Mouse (Mus musculus): ENCODE data around the gene Cops8. TPM values are rescaled to one million over a fixed set of nuclear protein-coding genes. Genes with fewer than 3 reads are reported as not detected.

Cops8 gene
- polyA plus RNA-seq, 1 experiment = 55.7 TPM

DNA sequence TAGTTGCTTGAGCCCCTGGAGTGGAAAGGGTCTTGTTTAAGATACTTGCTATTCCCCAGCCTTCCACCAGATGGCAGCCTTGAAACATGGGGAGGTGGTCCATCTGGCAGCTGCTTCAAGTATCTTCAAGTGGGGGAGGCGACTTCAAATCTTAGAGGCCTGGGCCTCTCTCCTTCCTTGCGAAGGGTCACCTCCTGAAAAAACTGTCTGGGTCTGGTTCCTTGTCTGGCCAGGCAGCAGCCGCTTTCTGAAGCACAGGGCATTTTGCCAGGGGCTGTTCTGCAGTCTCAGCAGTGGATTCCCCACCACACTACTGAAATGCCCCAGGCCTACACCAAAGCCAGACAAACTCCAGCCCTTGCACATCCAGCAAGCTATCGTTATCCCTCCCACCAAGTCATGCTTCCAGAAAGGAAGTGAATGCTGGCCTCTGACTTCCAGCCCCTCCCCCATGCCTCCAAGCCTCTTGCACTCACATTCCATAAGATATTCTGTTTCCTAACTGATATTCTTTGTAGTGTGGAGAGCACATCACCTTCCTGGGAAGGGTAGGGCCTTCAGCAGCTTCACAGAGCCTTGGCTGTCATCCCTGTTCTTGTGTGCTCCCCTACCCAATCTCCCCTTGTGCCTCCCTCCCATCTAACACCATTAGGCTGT, 48.1 kb downstream of the Cops8 start:
- Histone ChIP-seq H3K4me3 (ENCODE audit: control insufficient read depth, low read depth, low read length) (no peak overlapping the region), H3K27me3 (ENCODE audit: control insufficient read depth, insufficient read depth, low read length) (no peaks in the 10 kb centered on the region), H3K36me3 (ENCODE audit: control insufficient read depth, insufficient read depth, low read length) (no peaks in the 10 kb centered on the region), H3K4me1 (ENCODE audit: control insufficient read depth, insufficient read depth, low read length) (peaks cover 11% of the 10 kb centered on the region), H3K27ac (ENCODE audit: control insufficient read depth, insufficient read depth, low read depth, low read length) (peak overlapping the region; percentile 69)
- peak; percentile 79 for TF ChIP-seq CTCF (IDR thresholded peaks at IDR 0.05; ENCODE audit: control insufficient read depth, insufficient read depth, insufficient replicate concordance, low read depth, low read length)
- no peak for TF ChIP-seq POLR2A (IDR thresholded peaks at IDR 0.05; ENCODE audit: control insufficient read depth, low read depth, low read length)

DNA sequence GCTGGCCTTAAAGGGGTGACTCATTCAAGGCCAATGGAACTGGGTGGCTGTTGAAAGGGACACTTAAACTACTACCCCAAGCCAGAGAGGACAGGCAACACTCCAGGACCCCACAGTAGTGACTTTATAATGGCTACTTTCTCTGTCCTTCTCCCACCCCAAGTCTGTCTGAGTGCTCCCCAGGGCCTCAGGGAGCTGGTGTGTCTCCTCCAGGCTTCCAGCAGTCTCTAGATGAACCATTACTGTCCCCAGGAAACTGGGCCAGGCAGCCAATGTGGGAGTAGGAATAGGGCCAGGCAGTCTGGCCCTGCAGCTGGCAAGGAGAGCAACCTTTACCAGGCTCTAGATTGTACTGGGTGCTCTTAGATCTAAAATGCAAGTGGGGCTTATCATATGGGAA, 49.0 kb downstream of the Cops8 start:
- peaks cover 11% of the 10 kb centered on the region for H3K4me1 ChIP-seq (ENCODE audit: control insufficient read depth, insufficient read depth, low read length)
- no peaks in the 10 kb centered on the region for H3K36me3 ChIP-seq (ENCODE audit: control insufficient read depth, insufficient read depth, low read length)
- peak overlapping the region; percentile 69; the same call in 1 of the 2 replicates for H3K27ac ChIP-seq (ENCODE audit: control insufficient read depth, insufficient read depth, low read depth, low read length)
- no peaks in the 10 kb centered on the region for H3K27me3 ChIP-seq (ENCODE audit: control insufficient read depth, insufficient read depth, low read length)
- no peak for TF ChIP-seq CTCF (IDR thresholded peaks at IDR 0.05; ENCODE audit: control insufficient read depth, insufficient read depth, insufficient replicate concordance, low read depth, low read length)
- TF ChIP-seq POLR2A (IDR thresholded peaks at IDR 0.05; ENCODE audit: control insufficient read depth, low read depth, low read length) = no peak
- H3K4me3 ChIP-seq (ENCODE audit: control insufficient read depth, low read depth, low read length) = no peak overlapping the region

DNA sequence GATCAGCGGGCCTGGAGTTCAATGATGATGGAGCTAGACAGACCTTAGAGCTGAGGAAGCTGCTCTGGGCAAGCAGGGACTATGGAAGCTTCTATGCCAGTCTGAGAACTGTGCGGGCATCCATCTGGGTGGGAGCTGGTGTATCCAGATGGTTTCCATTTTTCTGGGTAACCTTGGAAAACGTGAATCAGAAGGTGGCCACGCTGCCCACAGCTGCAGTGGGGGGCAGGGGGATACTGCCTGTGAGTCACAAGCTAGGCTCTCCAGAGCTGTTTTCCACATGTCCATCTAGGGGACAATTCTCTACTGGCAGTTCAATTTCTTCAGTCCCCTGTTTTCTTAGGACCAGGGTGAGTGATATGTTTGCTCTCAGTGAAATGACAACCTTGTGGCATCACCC, 49.8 kb downstream of the Cops8 start:
- H3K4me1 ChIP-seq (ENCODE audit: control insufficient read depth, insufficient read depth, low read length) = peaks cover 11% of the 10 kb centered on the region
- TF ChIP-seq POLR2A (IDR thresholded peaks at IDR 0.05; ENCODE audit: control insufficient read depth, low read depth, low read length) = no peak
- TF ChIP-seq CTCF (IDR thresholded peaks at IDR 0.05; ENCODE audit: control insufficient read depth, insufficient read depth, insufficient replicate concordance, low read depth, low read length) = no peak
- H3K27ac ChIP-seq (ENCODE audit: control insufficient read depth, insufficient read depth, low read depth, low read length) = no peak overlapping the region
- H3K36me3 ChIP-seq (ENCODE audit: control insufficient read depth, insufficient read depth, low read length) = no peaks in the 10 kb centered on the region
- no peaks in the 10 kb centered on the region for H3K27me3 ChIP-seq (ENCODE audit: control insufficient read depth, insufficient read depth, low read length)
- no peak overlapping the region for H3K4me3 ChIP-seq (ENCODE audit: control insufficient read depth, low read depth, low read length)

DNA sequence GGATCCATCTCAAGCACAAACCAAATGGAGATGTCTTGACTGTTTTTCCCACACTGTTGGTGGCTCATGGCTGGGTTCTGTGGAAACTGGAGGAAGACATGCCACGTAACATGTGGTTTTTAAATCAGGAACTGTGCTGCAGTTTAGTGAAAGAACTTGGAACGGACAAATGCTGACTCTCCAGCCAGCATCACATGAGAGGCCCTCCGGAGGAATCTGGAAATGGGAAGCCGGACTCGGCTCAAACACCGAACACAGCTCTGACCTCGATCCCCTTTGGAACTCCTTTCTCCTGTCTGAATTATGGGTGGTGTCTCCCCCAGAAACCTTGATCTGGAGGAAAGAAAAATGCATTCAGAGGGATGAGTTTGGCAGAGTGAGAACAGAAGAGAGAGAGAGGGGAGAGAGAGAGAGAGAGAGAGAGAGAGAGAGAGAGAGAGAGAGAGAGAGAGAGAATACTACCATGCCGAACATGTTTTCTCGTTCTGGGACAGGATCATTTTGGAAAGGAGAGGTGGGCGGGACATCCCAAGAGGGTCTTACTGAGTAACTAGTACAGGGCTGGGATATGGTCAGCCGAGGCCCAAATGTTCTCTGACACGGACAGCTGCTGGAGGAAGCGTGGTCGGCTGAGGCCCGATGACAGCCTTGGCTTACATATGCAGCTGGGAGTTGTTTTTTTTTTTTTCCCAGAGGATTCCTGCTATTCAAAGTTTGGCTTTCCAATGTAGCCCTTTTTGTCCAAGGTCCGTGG, 53.9 kb downstream of the Cops8 start:
- TF ChIP-seq CTCF (IDR thresholded peaks at IDR 0.05; ENCODE audit: control insufficient read depth, insufficient read depth, insufficient replicate concordance, low read depth, low read length) (no peak), POLR2A (IDR thresholded peaks at IDR 0.05; ENCODE audit: control insufficient read depth, low read depth, low read length) (no peak)
- Histone ChIP-seq H3K4me1 (ENCODE audit: control insufficient read depth, insufficient read depth, low read length) (peaks cover 1% of the 10 kb centered on the region), H3K27me3 (ENCODE audit: control insufficient read depth, insufficient read depth, low read length) (no peaks in the 10 kb centered on the region), H3K27ac (ENCODE audit: control insufficient read depth, insufficient read depth, low read depth, low read length) (no peak overlapping the region), H3K36me3 (ENCODE audit: control insufficient read depth, insufficient read depth, low read length) (no peaks in the 10 kb centered on the region), H3K4me3 (ENCODE audit: control insufficient read depth, low read depth, low read length) (no peak overlapping the region)

DNA sequence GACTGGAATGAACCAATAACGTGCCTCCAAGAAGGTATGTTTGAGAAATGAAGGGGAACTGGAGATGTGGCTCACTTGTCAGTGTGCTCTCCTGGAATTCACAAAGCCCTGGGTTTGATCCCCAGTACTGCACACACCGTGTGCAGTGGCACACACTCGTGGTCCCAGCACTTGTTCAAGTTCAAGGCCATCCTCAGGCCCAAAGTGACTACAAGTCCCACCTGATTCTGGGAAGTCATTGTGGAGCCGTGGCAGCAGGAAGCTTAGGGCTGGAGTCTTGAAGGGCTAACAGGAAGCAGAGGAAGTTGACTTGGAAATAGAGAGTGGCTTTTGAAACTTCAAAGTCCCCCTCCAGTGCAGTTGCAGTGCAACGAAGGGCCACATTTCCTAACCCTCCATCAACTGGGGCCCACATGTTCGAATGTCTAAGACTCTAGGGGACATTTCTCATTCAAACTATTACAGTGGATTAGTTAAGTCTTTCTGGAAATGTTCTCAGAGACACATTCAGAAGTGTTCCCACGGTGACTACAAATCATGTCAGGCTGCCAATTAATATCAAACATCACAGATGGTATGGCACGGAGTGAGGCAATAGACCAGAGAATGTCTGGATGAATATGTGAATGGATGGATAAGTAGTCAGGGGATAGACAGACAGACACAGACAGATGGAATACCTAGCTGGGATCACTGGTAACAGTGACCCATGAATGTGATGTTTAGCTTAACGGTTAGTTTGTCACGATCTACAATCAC, 54.7 kb downstream of the Cops8 start:
- Histone ChIP-seq H3K27ac (ENCODE audit: control insufficient read depth, insufficient read depth, low read depth, low read length) (no peak overlapping the region), H3K27me3 (ENCODE audit: control insufficient read depth, insufficient read depth, low read length) (no peaks in the 10 kb centered on the region), H3K4me1 (ENCODE audit: control insufficient read depth, insufficient read depth, low read length) (no peaks in the 10 kb centered on the region), H3K36me3 (ENCODE audit: control insufficient read depth, insufficient read depth, low read length) (no peaks in the 10 kb centered on the region), H3K4me3 (ENCODE audit: control insufficient read depth, low read depth, low read length) (no peak overlapping the region)
- TF ChIP-seq POLR2A (IDR thresholded peaks at IDR 0.05; ENCODE audit: control insufficient read depth, low read depth, low read length) = no peak
- TF ChIP-seq CTCF (IDR thresholded peaks at IDR 0.05; ENCODE audit: control insufficient read depth, insufficient read depth, insufficient replicate concordance, low read depth, low read length) = no peak

DNA sequence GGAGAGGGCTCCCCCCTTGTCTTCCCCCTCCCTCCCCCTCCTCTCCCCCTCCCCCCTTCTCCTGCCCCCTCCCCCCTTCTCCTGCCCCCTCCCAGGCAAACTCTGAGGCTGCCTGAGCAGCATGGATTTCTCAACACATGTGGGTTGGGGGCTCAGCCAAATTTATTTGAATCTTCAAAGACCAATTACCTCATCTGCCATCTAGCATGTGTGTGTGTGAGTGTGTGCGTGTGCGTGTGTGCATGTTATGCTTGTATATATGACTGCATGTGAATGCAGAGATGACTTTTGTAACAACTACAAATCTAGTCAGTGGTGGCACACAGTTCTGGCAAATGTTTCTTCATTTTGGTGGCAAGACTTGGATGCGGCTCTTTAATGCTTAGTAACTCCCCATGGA, 55.8 kb downstream of the Cops8 start:
- Histone ChIP-seq H3K4me1 (ENCODE audit: control insufficient read depth, insufficient read depth, low read length) (no peaks in the 10 kb centered on the region), H3K27ac (ENCODE audit: control insufficient read depth, insufficient read depth, low read depth, low read length) (no peak overlapping the region), H3K36me3 (ENCODE audit: control insufficient read depth, insufficient read depth, low read length) (no peaks in the 10 kb centered on the region), H3K4me3 (ENCODE audit: control insufficient read depth, low read depth, low read length) (no peak overlapping the region), H3K27me3 (ENCODE audit: control insufficient read depth, insufficient read depth, low read length) (no peaks in the 10 kb centered on the region)
- TF ChIP-seq CTCF (IDR thresholded peaks at IDR 0.05; ENCODE audit: control insufficient read depth, insufficient read depth, insufficient replicate concordance, low read depth, low read length) = no peak
- TF ChIP-seq POLR2A (IDR thresholded peaks at IDR 0.05; ENCODE audit: control insufficient read depth, low read depth, low read length) = no peak

DNA sequence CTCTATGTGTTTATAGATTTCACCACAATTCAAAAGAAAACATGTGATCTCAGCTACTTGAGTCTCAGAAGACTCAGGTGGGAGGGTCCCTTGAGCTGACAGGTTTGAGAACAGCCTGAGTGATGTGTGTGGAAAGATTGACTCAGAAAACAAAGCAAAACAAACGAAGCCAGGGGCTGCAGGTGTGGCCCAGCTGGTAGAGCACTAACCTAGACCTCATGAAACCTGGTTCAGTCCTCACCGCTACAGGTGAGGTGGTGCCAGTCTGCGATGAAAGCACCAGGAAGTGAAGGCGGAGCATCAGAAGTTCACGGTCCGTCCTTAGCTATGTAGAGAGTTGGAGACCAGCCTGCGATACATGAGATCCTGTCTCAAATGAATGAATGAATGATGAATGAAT, 57.4 kb downstream of the Cops8 start:
- Histone ChIP-seq H3K36me3 (ENCODE audit: control insufficient read depth, insufficient read depth, low read length) (no peaks in the 10 kb centered on the region), H3K4me1 (ENCODE audit: control insufficient read depth, insufficient read depth, low read length) (no peaks in the 10 kb centered on the region), H3K27ac (ENCODE audit: control insufficient read depth, insufficient read depth, low read depth, low read length) (no peak overlapping the region), H3K4me3 (ENCODE audit: control insufficient read depth, low read depth, low read length) (no peak overlapping the region), H3K27me3 (ENCODE audit: control insufficient read depth, insufficient read depth, low read length) (no peaks in the 10 kb centered on the region)
- TF ChIP-seq POLR2A (IDR thresholded peaks at IDR 0.05; ENCODE audit: control insufficient read depth, low read depth, low read length) (no peak), CTCF (IDR thresholded peaks at IDR 0.05; ENCODE audit: control insufficient read depth, insufficient read depth, insufficient replicate concordance, low read depth, low read length) (no peak)
